Mouse (Mus musculus) embryonic facial prominence, embryonic 11.5 days (tissue): ENCODE data around the gene Sgms1. TPM values are rescaled to one million over a fixed set of nuclear protein-coding genes. Genes with fewer than 3 reads are reported as not detected.

Source experiments
- ATAC-seq: fragments of 200-750 bp; cut with Nextera tagmentation; replicated peaks from 2 replicates; pipeline ENCODE4 v1.8.0; 2017; ENCODE audit warnings: low read depth; ENCODE audit not compliant: insufficient number of reproducible peaks, low FRiP score, low TSS enrichment
- DNase-seq: peaks from one replicate; pipeline ENCODE4 v3.0.0-alpha.2; 2015; ENCODE audit warnings: low spot score
- H3K27ac ChIP-seq: fragments of 300-500 bp; sonication (generic); replicated peaks from 2 replicates; pipeline ENCODE4 v1.5.1; 2014; ENCODE audit warnings: mild to moderate bottlenecking, low read depth, low read length, control low read depth
- H3K27me3 ChIP-seq: fragments of 300-500 bp; sonication (generic); 2 replicates; pipeline ENCODE4 v1.6.1; 2014; ENCODE audit warnings: mild to moderate bottlenecking, low read length, moderate library complexity, mixed read lengths; ENCODE audit not compliant: control insufficient read depth, insufficient read depth
- H3K36me3 ChIP-seq: fragments of 300-500 bp; sonication (generic); replicated peaks from 2 replicates; pipeline ENCODE4 v1.6.1; 2014; ENCODE audit warnings: low read depth, mild to moderate bottlenecking, low read length, moderate library complexity, mixed read lengths; ENCODE audit not compliant: control insufficient read depth, insufficient read depth
- H3K4me1 ChIP-seq: fragments of 300-500 bp; sonication (generic); 2 replicates; pipeline ENCODE4 v1.6.1; 2014; ENCODE audit warnings: low read length, mixed read lengths; ENCODE audit not compliant: control insufficient read depth, insufficient read depth
- H3K4me2 ChIP-seq: fragments of 300-500 bp; sonication (generic); 2 replicates; pipeline ENCODE4 v1.6.1; 2014; ENCODE audit warnings: low read depth, mild to moderate bottlenecking, control low read depth, low read length, moderate library complexity
- H3K4me3 ChIP-seq: fragments of 300-500 bp; sonication (generic); 2 replicates; pipeline ENCODE4 v1.5.1; 2014; ENCODE audit warnings: low read depth, low read length, control low read depth
- H3K9ac ChIP-seq: fragments of 300-500 bp; sonication (generic); replicated peaks from 2 replicates; pipeline ENCODE4 v1.6.1; 2014; ENCODE audit warnings: mild to moderate bottlenecking, control low read depth, low read length
- H3K9me3 ChIP-seq: fragments of 300-500 bp; sonication (generic); replicated peaks from 2 replicates; pipeline ENCODE4 v1.6.1; 2016; ENCODE audit warnings: mild to moderate bottlenecking, low read length, inconsistent platforms, mixed read lengths; ENCODE audit not compliant: control insufficient read depth
- WGBS: fragments of 180-500 bp; shearing (Covaris S2); extraction: QIAGEN DNeasy Blood & Tissue Kit; methylation state at CpG from one replicate; pipeline ENCODE4 v1.1.7; 2014; 5-methylcytosine and 5-hydroxymethylcytosine counted together
- polyA plus RNA-seq: library from polyadenylated mRNA; unstranded; fragments of >200 nt; fragmentation: Nextera tagmentation; extraction: Ambion mirVana; gene quantifications from 2 replicates; pipeline ENCODE4 v1.2.1, GENCODE M21; 2014

The Sgms1 gene
- polyA plus RNA-seq, 1 experiment from 2014 or later, result 12.2 TPM

- Histone ChIP-seq H3K4me3 (no peak overlapping the region), H3K4me1 (no peaks in the 10 kb centered on the region), H3K36me3 (no peaks in the 10 kb centered on the region), H3K4me2 (no peak overlapping the region), H3K9me3 (no peaks in the 10 kb centered on the region), H3K27ac (no peak overlapping the region), H3K9ac (no peak overlapping the region), H3K27me3 (no peaks in the 10 kb centered on the region)
- DNase-seq, result no peak
- no peak for ATAC-seq
- 76% methylated on average over 3 of the region's 3 CpGs for WGBS
Observed at GRCm38 (mm10) chr19:32223751-32224174, 165.8 kb downstream of the Sgms1 start.

- Histone ChIP-seq H3K27ac (no peak overlapping the region), H3K4me2 (no peak overlapping the region), H3K4me1 (no peaks in the 10 kb centered on the region), H3K27me3 (no peaks in the 10 kb centered on the region), H3K9me3 (no peaks in the 10 kb centered on the region), H3K9ac (no peak overlapping the region), H3K36me3 (no peaks in the 10 kb centered on the region), H3K4me3 (no peak overlapping the region)
- no peak for ATAC-seq
- DNase-seq, result no peak
- 92% methylated on average over 11 of the region's 11 CpGs for WGBS
Observed at GRCm38 (mm10) chr19:32222083-32222482, 167.4 kb downstream of the Sgms1 start.

- 41% methylated on average over 2 of the region's 2 CpGs for WGBS
- H3K9me3 ChIP-seq, result no peaks in the 10 kb centered on the region
- no peaks in the 10 kb centered on the region for H3K4me1 ChIP-seq
- no peak overlapping the region for H3K4me3 ChIP-seq
- no peak overlapping the region for H3K4me2 ChIP-seq
- H3K27ac ChIP-seq, result no peak overlapping the region
- no peaks in the 10 kb centered on the region for H3K36me3 ChIP-seq
- H3K9ac ChIP-seq, result no peak overlapping the region
- no peaks in the 10 kb centered on the region for H3K27me3 ChIP-seq
- no peak for DNase-seq
- ATAC-seq, result no peak
Observed at GRCm38 (mm10) chr19:32220991-32221390, 168.5 kb downstream of the Sgms1 start.

GRCm38 (mm10) chr19:32216710-32217109 lies 172.8 kb downstream of the Sgms1 start:
- no peaks in the 10 kb centered on the region for H3K4me1 ChIP-seq
- ATAC-seq (no peak), DNase-seq (no peak)
- no peaks in the 10 kb centered on the region for H3K9me3 ChIP-seq
- H3K9ac ChIP-seq, result no peak overlapping the region
- 93% methylated on average over 2 of the region's 2 CpGs for WGBS
- no peak overlapping the region for H3K27ac ChIP-seq
- H3K36me3 ChIP-seq, result no peaks in the 10 kb centered on the region
- no peak overlapping the region for H3K4me2 ChIP-seq
- no peak overlapping the region for H3K4me3 ChIP-seq
- H3K27me3 ChIP-seq, result no peaks in the 10 kb centered on the region

GRCm38 (mm10) chr19:32214905-32215806 lies 174.4 kb downstream of the Sgms1 start:
- Histone ChIP-seq H3K36me3 (no peaks in the 10 kb centered on the region), H3K4me3 (no peak overlapping the region), H3K9ac (no peak overlapping the region), H3K27ac (no peak overlapping the region), H3K9me3 (no peaks in the 10 kb centered on the region), H3K4me1 (no peaks in the 10 kb centered on the region), H3K4me2 (no peak overlapping the region), H3K27me3 (no peaks in the 10 kb centered on the region)
- DNase-seq, result no peak
- ATAC-seq, result no peak
- WGBS, result 69% methylated on average over 12 of the region's 12 CpGs

- Histone ChIP-seq H3K9ac (no peak overlapping the region), H3K9me3 (no peaks in the 10 kb centered on the region), H3K27me3 (no peaks in the 10 kb centered on the region), H3K4me3 (no peak overlapping the region), H3K4me2 (no peak overlapping the region), H3K36me3 (no peaks in the 10 kb centered on the region), H3K4me1 (no peaks in the 10 kb centered on the region), H3K27ac (no peak overlapping the region)
- DNase-seq, result no peak
- no peak for ATAC-seq
- WGBS, result 76% methylated on average over 3 of the region's 3 CpGs
Observed at GRCm38 (mm10) chr19:32213577-32213976, 175.9 kb downstream of the Sgms1 start.

- 0 out of 2 replicates have a peak overlapping the region, but pooled peaks have one; percentile 7 for H3K9ac ChIP-seq
- peak overlapping the region; percentile 31 for H3K4me3 ChIP-seq
- DNase-seq (no peak), ATAC-seq (peak; percentile 78)
- H3K4me2 ChIP-seq, result peak overlapping the region; percentile 53
- no peaks in the 10 kb centered on the region for H3K4me1 ChIP-seq
- no peaks in the 10 kb centered on the region for H3K36me3 ChIP-seq
- H3K9me3 ChIP-seq, result no peaks in the 10 kb centered on the region
- H3K27me3 ChIP-seq, result no peaks in the 10 kb centered on the region
- peak overlapping the region; percentile 47 for H3K27ac ChIP-seq
Observed at GRCm38 (mm10) chr19:32211293-32211585, 178.3 kb downstream of the Sgms1 start.

- peak; percentile 91 for DNase-seq
- peak; percentile 96 for ATAC-seq
- Histone ChIP-seq H3K4me3 (peak overlapping the region; percentile 31), H3K9me3 (no peaks in the 10 kb centered on the region), H3K36me3 (no peaks in the 10 kb centered on the region), H3K27me3 (no peaks in the 10 kb centered on the region), H3K9ac (peak overlapping the region; percentile 18), H3K4me1 (no peaks in the 10 kb centered on the region), H3K4me2 (peak overlapping the region; percentile 53), H3K27ac (peak overlapping the region; percentile 47)
- 3% methylated on average over 34 of the region's 34 CpGs for WGBS
Observed at GRCm38 (mm10) chr19:32210450-32211292, 178.8 kb downstream of the Sgms1 start.
